Mouse (Mus musculus): ENCODE measurements at regions not wholly inside any gene's neighbourhood (a gene's known extent, or its start where the extent isn't known, plus 50 kb on each side); places are given as distances from the start of the nearest gene placed in this dataset.
"Not testable (repeated sequence)": the region's sequence is repeated elsewhere in the genome, so short reads cannot be mapped to it uniquely, and the experiment has no call there.

GRCm38 (mm10) chr10:25714041-25714440 lies 178.0 kb upstream of the Smlr1 start:
- WGBS = 73% methylated on average over 12 of the region's 12 CpGs
- DNase-seq (ENCODE audit: low read depth, low spot score) = no peak

GRCm38 (mm10) chr10:25707951-25708350 lies 171.9 kb upstream of the Smlr1 start:
- no peak for DNase-seq (ENCODE audit: low read depth, low spot score)
- 53% methylated on average over 7 of the region's 7 CpGs for WGBS

GRCm38 (mm10) chr10:25702146-25702545 lies 166.1 kb upstream of the Smlr1 start:
- 85% methylated on average over 3 of the region's 3 CpGs for WGBS
- DNase-seq (ENCODE audit: low read depth, low spot score) = no peak

DNA sequence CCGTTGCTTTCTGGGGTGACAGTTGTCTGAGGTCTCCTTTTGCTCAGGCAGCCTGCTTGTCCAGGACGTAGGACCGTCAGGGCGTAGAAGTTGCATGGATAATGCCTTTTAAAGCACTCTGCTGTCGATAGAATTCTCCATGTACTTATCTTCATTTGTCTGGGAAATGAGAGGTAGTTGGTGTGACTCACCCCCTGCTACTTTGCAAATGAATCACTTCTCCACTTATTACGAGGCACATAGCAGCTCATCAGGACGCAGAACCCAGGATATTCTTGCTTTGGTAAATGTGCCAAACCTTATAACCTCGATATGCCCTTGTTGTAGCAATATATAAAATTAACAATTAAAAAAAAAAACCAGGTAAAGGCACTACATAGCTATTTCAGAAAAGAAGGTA lies 159.7 kb upstream of the Smlr1 start:
- 69% methylated on average over 8 of the region's 8 CpGs for WGBS

DNA sequence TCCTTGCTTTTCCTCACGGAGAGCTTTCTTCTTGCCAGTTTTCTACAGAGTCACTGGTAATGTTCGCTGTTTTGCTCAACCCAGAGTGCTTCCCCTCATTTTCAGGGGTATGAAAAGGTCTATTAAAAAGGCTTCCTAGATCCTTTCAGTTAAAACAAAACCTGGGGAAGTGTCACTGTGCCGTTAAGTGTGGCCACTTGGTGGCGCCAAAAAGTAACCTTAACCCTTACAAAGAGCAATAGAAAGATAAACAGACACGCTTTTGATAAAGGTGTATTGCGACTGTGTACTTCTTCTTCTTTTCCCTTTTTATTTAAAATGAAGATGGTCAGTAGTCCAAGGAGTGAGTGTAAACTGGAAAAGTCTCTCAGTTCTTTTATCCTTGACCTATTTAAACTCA lies 145.2 kb upstream of the Smlr1 start:
- 11% methylated on average over 6 of the region's 6 CpGs for WGBS
- peak; percentile 19 for DNase-seq (ENCODE audit: low read depth, low spot score)

More for the DNA sequence above, 159.7 kb upstream of the Smlr1 start:
- DNase-seq (ENCODE audit: low read depth, low spot score) = no peak

GRCm38 (mm10) chr10:25677889-25678288 lies 141.8 kb upstream of the Smlr1 start:
- no peak for DNase-seq (ENCODE audit: low read depth, low spot score)
- 58% methylated on average over 1 of the region's 1 CpGs for WGBS

GRCm38 (mm10) chr10:25675368-25675767 lies 139.3 kb upstream of the Smlr1 start:
- no peak for DNase-seq (ENCODE audit: low read depth, low spot score)

GRCm38 (mm10) chr10:25670061-25670460 lies 134.0 kb upstream of the Smlr1 start:
- no peak for DNase-seq (ENCODE audit: low read depth, low spot score)
- WGBS = 87% methylated on average over 1 of the region's 1 CpGs

More at GRCm38 (mm10) chr10:25675368-25675767, 139.3 kb upstream of the Smlr1 start:
- 57% methylated on average over 10 of the region's 10 CpGs for WGBS

GRCm38 (mm10) chr10:25652742-25653563 lies 116.9 kb upstream of the Smlr1 start:
- 62% methylated on average over 16 of the region's 16 CpGs for WGBS

GRCm38 (mm10) chr10:25647740-25648139 lies 111.7 kb upstream of the Smlr1 start:
- 79% methylated on average over 1 of the region's 1 CpGs for WGBS
- DNase-seq (ENCODE audit: low read depth, low spot score) = no peak

More at GRCm38 (mm10) chr10:25652742-25653563, 116.9 kb upstream of the Smlr1 start:
- DNase-seq (ENCODE audit: low read depth, low spot score) = no peak

DNA sequence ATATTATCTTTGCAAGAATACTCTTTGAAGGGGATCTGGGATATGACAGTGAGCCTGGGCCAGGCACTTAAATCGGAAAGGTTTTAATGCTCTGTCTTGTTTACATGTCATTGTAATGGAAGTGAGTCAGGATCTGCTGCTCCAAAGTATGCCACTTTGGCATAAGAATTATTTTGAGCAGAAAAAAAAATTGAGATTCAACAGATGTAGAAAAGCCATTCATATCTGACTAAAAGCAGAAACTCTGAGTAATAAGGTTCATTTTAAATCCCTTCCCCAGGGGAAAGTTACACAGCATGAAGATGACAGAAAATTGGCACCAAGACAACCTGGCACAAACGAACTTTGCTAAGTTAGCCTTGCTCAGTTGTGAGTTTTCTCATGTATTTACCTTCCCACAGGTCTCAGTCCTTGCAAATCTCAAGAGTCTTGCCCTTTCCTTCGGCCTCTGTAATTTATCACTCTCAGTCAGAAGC lies 107.5 kb upstream of the Smlr1 start:
- WGBS = 31% methylated on average over 3 of the region's 3 CpGs
- DNase-seq (ENCODE audit: low read depth, low spot score) = no peak

GRCm38 (mm10) chr10:25642079-25642696 lies 106.1 kb upstream of the Smlr1 start:
- no peak for DNase-seq (ENCODE audit: low read depth, low spot score)
- 77% methylated on average over 9 of the region's 9 CpGs for WGBS

- WGBS = 42% methylated on average over 4 of the region's 4 CpGs
- no peak for DNase-seq (ENCODE audit: low read depth, low spot score)
Measured at GRCm38 (mm10) chr10:25633058-25633614, 97.1 kb upstream of the Smlr1 start.

GRCm38 (mm10) chr10:25632306-25632705 lies 96.2 kb upstream of the Smlr1 start:
- no peak for DNase-seq (ENCODE audit: low read depth, low spot score)
- WGBS = 88% methylated on average over 7 of the region's 7 CpGs

DNA sequence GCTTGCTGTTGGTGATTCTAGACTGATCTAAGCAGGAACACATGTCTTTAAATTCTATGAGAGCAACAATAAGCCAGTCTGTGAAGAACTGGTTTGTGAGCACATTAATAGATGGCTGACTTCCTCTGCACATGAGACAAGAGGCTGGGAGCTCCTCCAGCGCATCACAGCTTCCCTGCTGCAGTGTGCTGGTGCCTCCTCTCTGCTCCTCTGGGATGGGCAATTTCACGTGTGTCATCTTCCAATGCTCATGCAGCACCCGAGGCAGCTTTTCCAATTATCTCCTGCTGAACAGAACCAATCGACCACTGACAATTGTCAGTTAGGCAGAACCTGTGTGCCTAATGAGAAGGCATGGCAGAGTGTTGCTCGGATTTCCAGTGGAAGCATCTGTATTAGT lies 86.5 kb upstream of the Smlr1 start:
- no peak for DNase-seq (ENCODE audit: low read depth, low spot score)
- WGBS = 75% methylated on average over 5 of the region's 5 CpGs

DNA sequence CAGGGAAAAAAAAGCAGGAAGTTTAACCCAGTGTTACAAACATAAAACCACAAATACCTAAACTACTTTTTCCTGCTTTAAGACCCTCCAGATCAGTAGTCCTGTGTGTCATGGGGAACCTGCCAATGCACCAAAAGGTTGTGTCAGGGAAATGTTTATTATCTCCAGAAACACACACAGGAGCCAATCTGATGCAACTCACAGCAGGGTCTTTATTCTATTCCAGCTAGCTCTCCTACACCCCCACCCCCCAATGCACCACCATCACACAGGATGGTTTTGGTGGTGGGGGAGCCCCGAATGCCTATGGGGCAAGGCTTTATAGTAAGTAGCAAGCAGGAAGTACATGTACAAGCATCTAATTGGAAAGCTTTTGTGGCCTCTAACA lies 85.7 kb upstream of the Smlr1 start:
- DNase-seq (ENCODE audit: low read depth, low spot score) = not testable (repeated sequence)
- WGBS = 35% methylated on average over 1 of the region's 1 CpGs

GRCm38 (mm10) chr10:25620939-25621746 lies 85.1 kb upstream of the Smlr1 start:
- DNase-seq (ENCODE audit: low read depth, low spot score) = no peak
- WGBS = 26% methylated on average over 10 of the region's 10 CpGs

DNA sequence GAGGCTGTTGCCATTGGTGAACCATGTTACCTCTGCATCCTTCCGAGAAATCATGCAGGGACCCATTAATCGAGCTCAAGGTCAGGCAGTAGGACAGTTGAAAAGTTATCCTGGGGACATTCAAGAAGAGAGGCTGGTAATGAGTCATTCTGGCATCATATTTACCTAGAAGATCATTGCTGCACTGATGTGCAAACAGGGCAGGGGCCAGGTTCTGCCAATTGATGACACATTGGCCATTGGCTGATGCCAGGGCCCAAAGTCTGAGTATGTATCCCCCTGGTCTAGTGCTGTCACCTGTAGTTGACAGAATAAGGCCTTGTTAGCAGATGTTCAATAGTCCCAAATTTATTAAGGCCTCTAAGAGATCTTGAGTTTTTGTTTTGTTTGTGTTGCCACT lies 83.6 kb upstream of the Smlr1 start:
- DNase-seq (ENCODE audit: low read depth, low spot score) = no peak
- WGBS = 87% methylated on average over 2 of the region's 2 CpGs

GRCm38 (mm10) chr10:25601471-25601870 lies 65.4 kb upstream of the Smlr1 start:
- DNase-seq (ENCODE audit: low read depth, low spot score) = no peak
- WGBS = 92% methylated on average over 2 of the region's 2 CpGs

DNA sequence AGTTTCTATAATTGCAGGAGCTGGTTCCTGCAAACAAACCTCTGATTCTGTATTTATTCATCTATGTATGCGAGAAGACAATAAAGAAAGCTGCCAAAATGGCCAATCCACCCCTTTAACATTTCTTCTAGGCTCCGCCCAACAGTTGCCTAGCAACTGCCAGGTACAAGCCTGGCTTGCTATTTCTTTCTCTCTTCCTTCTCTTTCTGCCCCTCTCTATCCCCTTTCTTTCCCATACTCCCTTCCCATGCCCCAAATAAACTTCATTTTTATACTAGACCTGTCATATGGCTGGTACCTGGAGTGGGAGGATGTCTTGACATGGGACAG lies 53.2 kb upstream of the Smlr1 start:
- DNase-seq (ENCODE audit: low read depth, low spot score) = no peak
- WGBS = 69% methylated on average over 2 of the region's 2 CpGs
